Mouse (Mus musculus): ENCODE data around the gene Cirbp.
A peak's percentile ranks its signal among the peaks of the same experiment; 100 is the strongest.

The Cirbp gene

DNA sequence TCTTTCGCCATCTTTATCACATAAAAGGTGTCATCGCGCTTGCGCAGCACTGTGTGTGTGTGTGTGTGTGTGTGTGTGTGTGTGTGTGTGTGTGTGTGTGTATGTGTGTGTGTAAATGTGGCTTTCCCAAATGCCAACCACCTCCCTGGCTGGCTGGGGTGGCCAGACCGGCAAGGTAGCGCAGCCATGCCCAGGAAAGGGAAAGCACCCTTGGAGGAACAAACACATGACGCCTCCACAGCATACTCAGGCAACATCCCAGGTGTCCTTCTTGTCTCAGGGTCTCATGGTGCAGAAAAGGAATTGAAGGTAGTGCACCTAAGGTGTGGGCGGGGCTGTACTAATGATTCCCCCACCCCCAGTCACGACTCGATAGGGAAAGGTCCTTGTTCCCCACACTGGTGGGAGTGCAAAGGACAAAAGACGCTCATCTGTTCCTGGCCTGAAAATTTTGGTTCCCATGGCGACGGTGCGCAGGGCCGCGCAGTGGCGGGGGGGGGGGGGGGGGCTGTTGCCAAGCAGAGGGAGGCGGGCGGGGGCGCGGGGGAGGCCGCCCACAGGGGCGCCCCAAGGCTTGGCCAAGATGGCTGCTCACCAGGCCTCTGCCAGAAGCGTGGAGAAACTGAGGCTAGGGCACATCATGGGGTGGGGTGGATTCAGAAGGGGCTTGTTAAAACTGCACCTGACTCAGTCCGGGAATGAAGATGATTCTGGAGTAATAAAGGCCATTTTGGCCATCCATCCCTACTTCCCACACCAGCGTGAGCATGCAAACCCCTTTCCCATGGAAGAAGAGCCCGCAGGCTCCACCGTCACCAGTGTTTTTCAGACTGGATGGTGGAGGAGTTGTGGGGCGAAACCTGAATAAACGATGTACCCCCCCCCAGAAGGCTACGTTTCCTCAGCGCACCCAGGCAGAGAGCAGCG lies 27.9 kb upstream of the Cirbp start:
- no peak for DNase-seq (ENCODE audit: low spot score)

DNA sequence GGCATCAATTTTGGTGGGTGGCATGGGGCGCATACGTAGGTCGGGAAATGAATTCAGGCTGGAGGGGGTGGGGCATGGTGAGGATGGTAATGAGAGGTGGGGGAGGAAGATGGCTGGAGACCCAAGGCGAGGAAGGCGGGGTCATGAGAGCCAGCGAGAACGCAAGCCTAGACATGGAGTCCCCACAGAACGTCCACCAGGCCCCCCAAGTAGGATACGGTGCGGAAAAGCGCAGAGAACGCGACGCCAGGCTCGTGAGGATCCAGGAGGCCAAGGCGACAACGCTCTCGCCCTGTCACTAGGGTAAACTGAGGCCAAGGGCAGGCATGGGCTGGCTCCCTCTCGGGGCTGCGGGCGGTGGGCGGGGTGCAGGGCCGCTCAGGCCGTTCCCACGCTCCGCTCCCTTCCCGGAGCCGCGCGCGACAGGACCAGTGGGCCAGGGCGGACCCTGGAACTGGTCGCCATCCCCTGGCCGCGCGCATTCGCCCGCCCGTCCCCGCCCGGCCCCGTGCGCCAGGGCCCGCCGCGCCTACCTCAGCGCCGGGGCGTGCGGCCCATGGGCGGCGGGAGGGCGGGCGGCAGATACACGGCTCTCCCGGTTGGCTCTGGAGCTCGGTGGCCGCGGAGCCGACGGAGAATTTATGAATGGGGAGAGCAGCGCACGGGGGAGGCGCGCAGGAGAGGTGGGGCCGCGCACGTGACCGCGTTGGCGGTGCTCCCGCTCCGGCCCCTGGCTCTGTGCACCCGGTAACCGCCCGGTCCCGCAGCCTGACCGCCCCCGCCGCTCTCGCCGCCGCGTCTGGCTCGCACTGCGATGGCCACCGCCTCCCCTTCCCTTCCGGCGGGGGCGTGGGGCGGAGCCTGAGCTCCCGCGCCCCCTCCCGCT lies 27.0 kb upstream of the Cirbp start, which contains the start of gene Atp5d:
Atp5d (plus strand) TSS at position 80 of the 886 bp plus-strand sequence.
- DNase-seq (ENCODE audit: low spot score): peak; percentile 75

DNA sequence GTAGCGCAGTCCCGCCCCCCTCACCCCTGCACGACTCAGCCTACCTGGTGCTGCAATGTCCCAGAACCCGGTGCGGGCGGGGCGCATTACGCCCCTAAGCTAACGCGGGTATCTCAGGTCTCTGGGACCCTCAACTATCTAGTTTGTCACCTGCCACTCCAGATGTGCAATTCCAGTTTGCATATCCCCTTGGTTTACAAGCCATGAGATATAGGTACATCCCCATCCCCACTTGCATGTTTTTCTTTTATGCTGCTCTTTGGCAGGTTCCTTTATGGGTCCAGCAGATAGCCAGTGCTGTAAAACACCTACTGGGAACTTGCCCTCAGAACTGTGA lies 26.4 kb upstream of the Cirbp start:
- no peak for DNase-seq (ENCODE audit: low spot score)

DNA sequence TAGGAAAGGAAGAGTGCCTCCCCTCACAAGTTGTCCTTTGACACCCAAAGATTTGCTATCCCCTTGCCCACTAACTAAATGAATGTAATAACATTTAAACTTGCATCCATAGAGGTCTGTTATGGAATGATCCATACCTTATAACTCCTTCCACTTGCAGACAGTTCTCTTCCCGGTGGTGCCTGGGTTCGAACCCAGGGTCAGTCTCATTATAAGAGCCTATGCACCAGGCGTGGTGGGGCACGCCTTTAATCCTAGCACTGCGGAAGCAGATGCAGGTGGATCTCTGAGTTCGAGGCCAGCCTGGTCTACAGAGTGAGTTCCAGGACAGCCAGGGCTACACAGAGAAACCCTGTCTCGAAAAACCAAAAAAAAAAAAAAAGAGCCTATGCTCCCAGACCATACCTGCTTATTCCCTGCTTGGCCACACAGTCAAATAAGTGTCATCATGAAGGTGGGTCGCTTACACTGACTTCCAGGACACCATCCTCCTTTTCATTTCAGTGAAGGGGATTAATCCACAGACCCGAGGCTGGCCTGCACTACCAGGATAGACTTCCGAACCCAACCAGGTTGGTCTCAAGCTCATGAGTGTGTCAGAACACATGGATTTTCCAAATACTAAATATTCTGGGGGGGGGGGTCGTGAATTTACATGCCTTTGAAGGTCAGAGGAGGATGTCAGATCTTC lies 25.7 kb upstream of the Cirbp start:
- DNase-seq (ENCODE audit: low spot score): no peak

DNA sequence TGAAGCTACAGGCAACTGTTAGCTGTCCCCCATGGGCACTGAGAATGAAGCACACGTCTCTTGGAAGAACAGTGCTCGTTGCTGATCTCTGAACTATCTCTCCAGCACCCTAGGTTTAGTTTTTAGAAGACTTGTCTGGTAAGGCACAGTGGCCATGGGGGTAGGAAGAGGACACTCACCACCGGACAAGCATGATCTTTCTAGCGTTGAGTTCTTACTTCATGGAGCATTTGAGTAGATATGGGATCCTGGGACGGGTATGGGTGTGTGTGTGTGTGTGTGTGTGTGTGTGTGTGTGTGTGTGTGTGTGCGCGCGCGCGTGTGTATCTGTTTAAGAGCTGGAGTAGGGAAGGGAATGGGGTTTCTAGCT lies 25.1 kb upstream of the Cirbp start, which contains the start of gene Cbarp:
Cbarp (minus strand) TSS at position 170 of the 370 bp plus-strand sequence.
- DNase-seq (ENCODE audit: low spot score): no peak

DNA sequence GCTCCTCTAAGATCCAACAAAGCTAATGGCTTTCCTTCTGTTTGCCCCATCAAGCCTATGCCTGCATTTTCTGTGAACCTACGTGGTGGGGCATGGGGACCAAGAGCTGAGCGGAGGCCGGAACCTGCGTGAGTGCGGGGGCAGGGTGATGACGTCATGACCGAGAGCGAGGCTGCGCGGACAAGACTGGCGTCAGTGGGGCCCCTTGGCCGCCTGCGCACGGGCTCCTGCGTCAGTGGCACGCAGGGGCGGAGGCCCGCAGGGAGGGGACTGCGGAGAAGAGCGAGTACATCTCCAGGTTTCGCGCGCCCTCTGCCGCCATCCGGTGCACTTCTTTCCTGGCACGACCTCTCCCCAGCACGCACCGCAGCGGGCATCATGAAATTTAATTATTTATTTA lies 24.5 kb upstream of the Cirbp start:
- DNase-seq (ENCODE audit: low spot score): peak; percentile 94

DNA sequence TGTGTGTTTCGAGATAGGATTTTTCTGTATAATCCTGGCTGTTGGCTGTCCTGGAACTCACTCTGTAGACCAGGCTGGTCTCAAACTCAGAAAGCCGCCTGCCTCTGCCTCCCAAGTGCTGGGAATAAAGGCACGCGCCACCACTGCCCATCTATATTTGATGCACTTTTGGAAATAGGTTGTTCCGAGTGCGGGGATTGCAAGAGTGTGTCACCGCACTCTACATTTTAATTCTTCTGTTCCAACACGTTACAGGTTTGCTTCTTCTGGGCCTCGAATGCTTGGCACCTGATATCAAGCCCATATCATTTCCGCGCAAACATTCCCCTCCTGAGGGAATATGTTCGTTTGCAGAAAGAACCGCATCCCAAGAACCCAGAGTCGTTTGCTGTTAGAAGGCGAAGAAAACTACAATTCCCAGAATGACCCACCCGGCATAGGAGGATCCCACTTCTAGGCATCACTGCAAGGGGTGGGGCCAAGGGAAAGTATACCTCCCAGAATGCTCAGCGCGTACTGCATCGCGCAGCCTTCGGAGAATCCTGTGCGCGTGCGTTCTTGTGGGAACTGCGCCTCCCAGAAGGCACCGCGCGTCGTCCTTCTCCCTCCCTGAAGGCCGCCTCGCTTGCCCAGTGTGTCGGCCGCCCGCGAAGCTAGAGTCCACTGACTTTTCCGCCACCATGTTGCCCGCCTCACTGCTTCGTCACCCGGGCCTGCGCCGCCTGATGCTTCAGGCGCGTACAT lies 23.8 kb upstream of the Cirbp start:
- peak; percentile 100 for DNase-seq (ENCODE audit: low spot score)

DNA sequence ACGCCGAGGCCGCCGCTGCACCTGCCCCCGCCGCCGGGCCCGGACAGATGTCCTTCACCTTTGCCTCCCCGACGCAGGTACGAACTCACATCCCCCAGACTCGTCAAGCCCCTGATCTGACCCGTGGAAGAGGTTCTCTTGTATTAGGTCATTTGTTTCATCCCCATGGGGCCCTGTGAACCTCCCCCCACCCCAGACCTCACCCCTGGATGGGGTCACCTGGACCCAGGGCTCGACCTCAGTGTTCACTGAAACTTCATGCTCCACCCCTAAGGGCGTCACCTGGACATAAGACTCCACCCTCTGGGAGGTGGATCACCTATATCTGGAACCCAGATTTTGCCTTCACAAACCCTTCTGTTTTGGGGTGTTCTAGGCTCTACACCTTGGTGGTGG lies 23.3 kb upstream of the Cirbp start:
- DNase-seq (ENCODE audit: low spot score): no peak

DNA sequence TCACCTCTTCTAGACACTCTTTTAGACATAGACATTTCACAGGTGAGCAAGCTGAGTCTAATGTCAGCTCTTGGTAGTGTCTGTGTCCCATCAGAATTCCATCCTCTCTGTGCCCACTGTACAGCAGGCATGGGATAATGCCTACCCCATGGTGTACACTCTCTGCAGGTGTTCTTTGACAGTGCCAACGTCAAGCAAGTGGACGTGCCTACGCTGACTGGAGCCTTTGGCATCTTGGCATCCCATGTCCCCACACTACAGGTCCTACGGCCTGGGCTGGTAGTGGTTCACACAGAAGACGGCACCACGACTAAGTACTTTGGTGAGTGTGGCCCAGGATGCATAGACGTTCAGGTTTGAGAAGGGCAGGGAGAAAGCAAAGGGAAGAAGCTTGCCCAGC lies 22.1 kb upstream of the Cirbp start:
- no peak for DNase-seq (ENCODE audit: low spot score)

DNA sequence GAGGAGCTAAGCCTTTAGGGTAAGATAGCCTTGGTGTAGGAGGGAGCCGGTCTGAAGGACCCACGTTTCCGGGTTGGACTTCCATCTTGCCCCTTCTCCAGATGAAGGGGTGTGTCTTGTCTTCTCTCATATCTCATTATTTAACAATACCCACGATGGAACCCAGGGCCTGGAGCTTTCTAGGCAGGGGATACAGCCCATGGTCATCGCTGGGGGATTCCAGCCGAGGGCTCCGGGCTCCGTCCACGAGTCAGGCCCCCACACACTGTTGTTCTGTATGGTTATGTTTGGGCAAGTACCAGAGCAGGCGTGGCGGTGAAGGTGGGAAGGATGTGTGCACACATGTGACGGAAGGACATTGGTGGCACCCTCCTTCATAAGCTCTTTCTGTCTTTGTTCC lies 21.6 kb upstream of the Cirbp start:
- no peak for DNase-seq (ENCODE audit: low spot score)

DNA sequence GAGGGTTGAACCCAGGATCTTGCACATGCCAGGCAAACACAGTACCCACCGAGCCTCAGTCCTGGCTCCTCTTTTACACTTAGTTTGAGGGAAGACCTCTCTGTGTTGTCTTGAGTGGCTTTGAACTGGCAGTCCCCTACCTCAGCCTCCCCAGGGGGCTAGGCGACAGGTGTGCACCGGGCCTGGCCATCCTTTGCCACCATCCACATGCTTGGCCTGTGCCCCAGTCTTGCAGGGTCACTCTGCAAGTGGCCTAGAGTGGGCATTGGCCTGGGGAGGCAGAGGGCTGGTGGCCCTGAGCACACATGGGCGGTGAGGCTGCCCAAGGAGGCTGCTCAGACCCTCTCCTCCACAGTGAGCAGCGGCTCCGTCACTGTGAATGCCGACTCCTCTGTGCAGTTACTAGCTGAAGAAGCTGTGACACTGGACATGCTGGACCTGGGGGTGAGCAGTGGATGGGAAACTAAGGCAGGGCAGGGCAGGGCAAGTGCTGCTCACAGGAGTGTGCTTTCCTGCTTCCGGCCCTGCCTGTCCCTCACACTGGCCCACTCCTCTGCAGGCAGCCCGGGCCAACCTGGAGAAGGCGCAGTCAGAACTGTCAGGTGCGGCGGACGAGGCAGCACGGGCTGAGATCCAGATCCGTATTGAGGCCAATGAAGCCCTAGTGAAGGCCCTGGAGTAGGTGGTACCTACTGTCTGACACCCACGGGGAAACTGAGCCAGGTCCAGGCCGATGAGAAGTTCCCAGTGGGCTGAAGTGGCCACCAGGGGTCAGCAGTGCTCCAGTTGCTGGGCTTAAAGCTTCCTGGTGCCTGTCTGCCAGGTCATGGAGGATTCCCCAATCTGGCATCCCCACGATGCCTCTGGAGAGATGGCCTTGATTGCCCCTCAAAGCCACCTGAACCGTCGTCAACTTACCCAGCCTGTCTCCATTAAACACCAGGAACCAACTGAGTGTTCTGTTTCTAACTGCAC lies 20.6 kb upstream of the Cirbp start:
- DNase-seq (ENCODE audit: low spot score): peak; percentile 82

DNA sequence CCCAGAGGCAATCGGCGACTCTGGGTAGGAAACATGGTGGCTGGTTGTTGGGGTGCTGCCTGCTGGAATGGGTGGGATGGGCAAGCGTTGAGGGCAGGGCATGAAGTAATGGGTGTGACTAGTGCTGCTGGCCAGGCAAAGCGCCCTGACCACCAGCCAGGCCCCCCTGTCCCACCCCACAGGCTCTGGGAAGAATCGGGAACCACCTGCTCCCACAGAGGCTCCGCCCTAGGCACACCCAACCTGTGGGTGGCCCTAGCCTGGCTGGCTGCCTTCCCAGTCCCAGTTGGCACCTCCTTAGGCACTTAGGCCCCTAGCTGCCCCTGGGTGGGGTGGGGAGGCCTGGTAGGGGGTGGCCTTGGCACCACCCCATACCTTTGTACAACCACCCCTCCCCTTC lies 19.9 kb upstream of the Cirbp start:
- no peak for DNase-seq (ENCODE audit: low spot score)

DNA sequence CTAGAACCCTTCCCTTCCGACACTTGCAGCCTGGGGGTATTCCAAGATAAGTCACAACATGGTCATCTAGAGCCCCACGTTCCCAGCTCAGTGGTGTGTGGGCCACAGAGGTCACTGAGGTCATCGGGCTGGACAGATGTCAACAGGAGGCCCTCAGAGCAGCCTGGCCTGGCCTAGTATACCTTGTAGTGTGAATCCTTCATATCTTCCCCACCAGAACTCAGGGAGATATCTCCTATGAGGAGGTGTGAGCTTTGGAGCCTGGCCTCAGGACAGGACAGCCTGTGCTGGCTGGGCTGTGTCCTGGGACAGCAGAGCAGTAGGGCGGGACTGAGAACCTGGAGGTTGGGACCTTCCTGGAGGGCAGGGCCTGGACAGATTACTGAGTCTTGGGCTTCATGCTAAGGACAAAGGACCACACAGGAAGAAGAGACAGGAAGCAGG lies 19.2 kb upstream of the Cirbp start:
- DNase-seq (ENCODE audit: low spot score): no peak

DNA sequence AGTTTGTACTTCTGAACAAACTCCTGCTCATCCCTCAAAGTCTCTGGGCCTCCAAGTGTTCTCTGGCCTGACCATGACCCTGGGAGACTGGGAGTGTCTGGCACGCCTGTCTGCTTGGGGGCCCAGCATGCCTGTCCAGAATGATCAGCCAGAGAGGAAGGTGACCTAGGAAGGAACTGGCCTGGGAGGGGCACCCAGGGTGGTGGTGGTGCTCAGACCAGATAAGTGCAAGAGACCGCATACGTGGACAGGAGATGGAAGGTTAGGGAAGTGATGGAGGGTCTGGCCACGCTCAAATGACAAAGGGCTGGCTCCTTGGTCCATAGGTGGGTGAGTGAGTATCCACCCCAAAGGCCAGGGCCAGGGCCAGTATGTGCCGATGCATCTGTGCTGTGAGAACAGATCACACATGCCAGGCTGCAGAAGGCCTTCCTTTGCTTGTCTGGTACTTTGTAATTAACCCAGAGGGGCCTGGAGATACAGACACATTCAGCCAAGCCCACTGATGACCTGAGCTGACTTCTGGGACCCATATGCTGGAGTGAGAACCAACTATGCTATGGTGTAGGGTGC lies 18.6 kb upstream of the Cirbp start:
- no peak for DNase-seq (ENCODE audit: low spot score)

DNA sequence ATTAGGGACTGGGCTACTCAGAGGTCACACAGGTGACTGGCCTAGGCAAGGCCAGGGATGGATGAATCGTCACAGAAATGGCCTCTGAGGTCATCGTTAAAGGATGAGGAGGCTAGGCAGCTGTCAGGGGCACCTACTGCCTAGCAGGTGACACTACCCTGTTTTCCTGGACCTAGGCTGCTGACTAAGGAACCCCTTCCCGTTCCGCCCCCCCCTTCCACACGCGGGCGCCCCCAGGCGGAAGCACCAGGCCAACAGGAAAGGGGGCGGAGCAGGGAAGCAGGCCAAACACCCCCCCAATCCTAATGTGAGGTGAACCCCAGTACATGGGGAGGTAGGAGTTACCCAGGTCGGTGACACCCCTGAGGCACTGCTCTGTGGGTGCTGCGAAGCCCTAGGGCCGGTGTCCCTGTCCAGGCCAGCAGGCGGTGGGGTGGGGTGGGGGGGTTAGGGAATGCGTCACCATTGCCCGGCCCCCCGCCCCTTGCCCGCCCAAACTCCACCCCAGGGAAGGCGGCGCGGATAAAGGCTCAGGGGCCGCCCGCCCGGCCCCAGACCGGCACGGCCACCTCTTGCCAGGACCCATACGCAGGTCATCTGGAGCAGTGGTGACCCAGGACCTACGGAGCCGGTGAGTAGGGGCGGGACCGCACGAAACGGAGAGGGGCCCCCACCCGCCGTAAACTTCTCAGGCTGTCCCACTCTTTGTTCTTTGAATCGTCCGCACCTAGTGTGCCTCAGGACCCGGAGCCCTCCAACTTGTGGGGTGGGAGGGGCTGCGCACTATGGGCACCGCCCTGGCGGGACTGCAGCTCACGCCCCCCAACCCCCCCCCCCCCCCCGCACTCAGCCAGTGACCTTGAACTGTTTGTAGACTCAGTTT lies 17.8 kb upstream of the Cirbp start, which contains the start of gene Midn:
Midn (plus strand) TSS at position 554 of the 883 bp plus-strand sequence.
- DNase-seq (ENCODE audit: low spot score): peak; percentile 79

DNA sequence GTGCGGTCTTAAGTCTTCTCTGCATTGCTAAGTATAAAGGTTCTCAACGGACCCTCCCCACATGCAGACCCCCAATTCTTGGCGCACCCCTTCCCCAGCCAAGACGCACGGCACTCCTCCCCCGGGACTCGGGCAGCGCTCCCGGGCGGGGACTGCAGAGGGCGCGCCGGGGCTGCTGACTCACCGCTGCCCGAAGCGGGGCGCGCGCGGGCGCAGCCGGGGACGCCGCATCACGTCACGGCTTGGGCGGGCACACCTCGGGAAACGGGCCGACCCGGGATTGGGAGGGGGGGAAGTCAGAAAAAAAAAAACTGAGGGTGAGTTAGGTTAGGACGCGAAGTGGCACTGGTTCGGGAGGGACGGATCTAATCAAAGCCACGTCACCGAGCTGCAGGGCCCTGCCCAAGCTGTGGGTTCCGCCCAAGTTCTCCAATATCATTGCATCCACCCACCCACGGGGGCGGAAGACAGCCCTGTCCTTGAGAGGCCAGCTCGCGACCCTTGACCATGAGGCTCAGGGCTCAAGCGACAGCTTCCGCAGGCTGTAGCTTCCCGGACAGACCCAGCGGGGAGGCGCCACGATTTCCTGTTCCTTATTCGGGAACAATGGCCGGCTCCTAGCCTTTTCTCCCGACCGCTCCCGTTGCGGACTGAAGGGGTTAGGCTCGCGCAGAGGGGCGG lies 17.0 kb upstream of the Cirbp start:
- DNase-seq (ENCODE audit: low spot score): peak; percentile 94

DNA sequence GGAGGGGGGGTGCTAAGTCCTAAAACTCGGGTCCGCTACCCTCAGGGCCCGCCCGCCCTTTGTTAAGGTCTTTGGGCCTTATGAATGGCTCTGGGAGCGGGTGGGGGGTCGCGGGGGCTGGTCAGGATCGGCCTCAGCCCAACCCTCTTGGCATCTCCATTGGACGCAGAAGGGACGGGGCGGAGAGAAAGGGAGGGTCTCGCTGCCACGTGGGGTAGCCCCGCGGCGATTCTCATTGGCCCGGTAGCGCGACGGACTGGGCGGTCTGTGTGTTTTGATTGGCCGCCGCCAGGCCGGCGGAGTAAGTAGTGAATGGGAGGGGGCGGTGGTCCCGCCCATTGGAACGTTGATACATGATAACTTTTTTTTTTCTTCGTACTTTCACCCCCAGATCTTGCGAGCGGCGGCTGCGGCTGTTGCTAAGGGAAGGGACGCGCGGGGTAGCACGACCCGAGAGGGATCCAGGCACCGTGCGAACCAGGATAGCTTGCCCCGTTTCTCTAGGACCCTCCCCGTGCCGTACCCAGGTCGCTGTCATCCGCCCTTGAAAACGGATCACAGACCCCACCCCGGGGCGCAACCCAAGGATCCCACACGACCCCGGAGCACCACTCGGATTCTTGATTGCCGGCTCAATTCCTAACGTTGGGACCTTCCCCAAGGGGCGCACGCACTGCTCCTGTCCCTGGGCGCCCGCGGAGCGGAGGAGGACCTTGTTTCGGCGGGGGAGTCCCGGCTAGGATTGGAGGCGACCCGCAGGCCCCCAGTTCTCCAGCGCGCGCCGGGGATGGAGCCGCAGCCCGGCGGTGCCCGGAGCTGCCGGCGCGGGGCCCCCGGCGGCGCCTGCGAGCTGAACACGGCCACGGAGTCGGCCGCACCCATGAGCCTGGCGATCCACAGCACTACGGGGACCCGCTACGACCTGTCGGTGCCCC lies 16.2 kb upstream of the Cirbp start:
- peak; percentile 99 for DNase-seq (ENCODE audit: low spot score)

Measured in embryo, embryonic 10.5 days (tissue).